Mouse (Mus musculus) ES-E14 (cell line): ENCODE results near the gene BC017158.

Experiments used
- HCFC1 ChIP-seq: IDR thresholded peaks from 2 replicates; pipeline ENCODE4 v1.6.1; 2012; ENCODE audit warnings: low read length, inconsistent platforms, borderline replicate concordance; ENCODE audit not compliant: insufficient read depth
- MAFK ChIP-seq: IDR thresholded peaks from 2 replicates; pipeline ENCODE4 v1.6.1; 2014; ENCODE audit warnings: mild to moderate bottlenecking, low read depth, low read length, inconsistent platforms; ENCODE audit not compliant: insufficient read depth
- ZC3H11A ChIP-seq: IDR thresholded peaks from 2 replicates; pipeline ENCODE4 v1.6.1; 2012; ENCODE audit warnings: low read depth, mild to moderate bottlenecking, inconsistent platforms, low read length, borderline replicate concordance
- ZNF384 ChIP-seq: IDR thresholded peaks from 2 replicates; pipeline ENCODE4 v1.6.1; 2012; ENCODE audit warnings: low read depth, low read length, inconsistent platforms

- TF ChIP-seq HCFC1, result no peak
- no peak for TF ChIP-seq ZNF384
- TF ChIP-seq MAFK, result no peak
- TF ChIP-seq ZC3H11A, result peak; percentile 95
Measured at GRCm38 (mm10) chr7:128344928-128345653, 47.1 kb upstream of the BC017158 start.
